Mouse (Mus musculus) embryonic facial prominence, embryonic 12.5 days (tissue): Measurements from ENCODE around the gene Lrrc3. TPM values are rescaled to one million over a fixed set of nuclear protein-coding genes. Genes with fewer than 3 reads are reported as not detected.

Experiments used
- ATAC-seq: fragments of 200-750 bp; cut with Nextera tagmentation; 2 replicates; pipeline ENCODE4 v1.8.0; 2017; ENCODE audit not compliant: insufficient number of reproducible peaks, insufficient read depth, low FRiP score, low TSS enrichment
- H3K27ac ChIP-seq: fragments of 300-500 bp; sonication (generic); 2 replicates; pipeline ENCODE4 v1.5.1; 2016; ENCODE audit warnings: mild to moderate bottlenecking
- H3K27me3 ChIP-seq: fragments of 300-500 bp; sonication (generic); 2 replicates; pipeline ENCODE4 v1.6.1; 2016; ENCODE audit warnings: mild to moderate bottlenecking, moderate library complexity
- H3K36me3 ChIP-seq: fragments of 300-500 bp; sonication (generic); 2 replicates; pipeline ENCODE4 v1.6.1; 2016; ENCODE audit warnings: mild to moderate bottlenecking
- H3K4me1 ChIP-seq: fragments of 300-500 bp; sonication (generic); 2 replicates; pipeline ENCODE4 v1.6.1; 2016
- H3K4me2 ChIP-seq: fragments of 300-500 bp; sonication (generic); replicated peaks from 2 replicates; pipeline ENCODE4 v1.6.1; 2016; ENCODE audit warnings: mild to moderate bottlenecking, moderate library complexity
- H3K4me3 ChIP-seq: fragments of 300-500 bp; sonication (generic); 2 replicates; pipeline ENCODE4 v1.5.1; 2016; ENCODE audit warnings: mild to moderate bottlenecking
- H3K9ac ChIP-seq: fragments of 300-500 bp; sonication (generic); 2 replicates; pipeline ENCODE4 v1.6.1; 2016; ENCODE audit warnings: mild to moderate bottlenecking, moderate library complexity
- H3K9me3 ChIP-seq: fragments of 300-500 bp; sonication (generic); 2 replicates; pipeline ENCODE4 v1.6.1; 2016; ENCODE audit warnings: mild to moderate bottlenecking, moderate library complexity
- WGBS: fragments of 180-500 bp; shearing (Covaris S2); methylation state at CpG from one replicate; pipeline ENCODE4 v1.1.7; 2016; 5-methylcytosine and 5-hydroxymethylcytosine counted together
- polyA plus RNA-seq: library from polyadenylated mRNA; unstranded; fragments of >200 nt; fragmentation: Nextera tagmentation; extraction: Ambion mirVana; gene quantifications from 2 replicates; pipeline ENCODE4 v1.2.1, GENCODE M21; 2016

Lrrc3 gene
- polyA plus RNA-seq, 1 experiment from 2014 or later = 4.4 TPM

DNA sequence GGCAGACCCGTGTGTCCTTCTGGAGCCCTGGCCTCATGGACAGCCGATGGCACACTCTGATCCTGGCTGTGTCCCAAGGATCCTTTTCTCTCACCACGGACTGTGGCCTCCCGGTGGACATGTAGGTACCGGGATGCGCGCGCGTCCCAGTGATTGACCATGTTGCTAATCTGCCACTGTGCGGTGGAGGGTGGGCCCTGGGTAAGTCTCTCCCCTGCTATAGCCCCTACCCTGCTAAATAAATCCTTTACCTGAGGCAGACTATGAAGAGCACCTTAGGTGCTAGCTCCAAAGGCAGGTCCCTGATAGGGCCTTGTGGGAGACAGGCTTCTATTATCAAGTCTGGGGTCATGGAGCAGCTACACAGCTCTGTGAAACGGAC lies 37.6 kb downstream of the Lrrc3 start:
- Histone ChIP-seq H3K9me3 (no peaks in the 10 kb centered on the region), H3K4me2 (peak overlapping the region; percentile 37), H3K9ac (no peak overlapping the region), H3K4me3 (peak overlapping the region; percentile 21; the same call in 1 of the 2 replicates), H3K27ac (no peak overlapping the region), H3K36me3 (no peaks in the 10 kb centered on the region), H3K4me1 (no peaks in the 10 kb centered on the region), H3K27me3 (no peaks in the 10 kb centered on the region)
- peak; percentile 42; the same call in 1 of the 2 replicates for ATAC-seq
- WGBS = 25% methylated on average over 11 of the region's 11 CpGs

DNA sequence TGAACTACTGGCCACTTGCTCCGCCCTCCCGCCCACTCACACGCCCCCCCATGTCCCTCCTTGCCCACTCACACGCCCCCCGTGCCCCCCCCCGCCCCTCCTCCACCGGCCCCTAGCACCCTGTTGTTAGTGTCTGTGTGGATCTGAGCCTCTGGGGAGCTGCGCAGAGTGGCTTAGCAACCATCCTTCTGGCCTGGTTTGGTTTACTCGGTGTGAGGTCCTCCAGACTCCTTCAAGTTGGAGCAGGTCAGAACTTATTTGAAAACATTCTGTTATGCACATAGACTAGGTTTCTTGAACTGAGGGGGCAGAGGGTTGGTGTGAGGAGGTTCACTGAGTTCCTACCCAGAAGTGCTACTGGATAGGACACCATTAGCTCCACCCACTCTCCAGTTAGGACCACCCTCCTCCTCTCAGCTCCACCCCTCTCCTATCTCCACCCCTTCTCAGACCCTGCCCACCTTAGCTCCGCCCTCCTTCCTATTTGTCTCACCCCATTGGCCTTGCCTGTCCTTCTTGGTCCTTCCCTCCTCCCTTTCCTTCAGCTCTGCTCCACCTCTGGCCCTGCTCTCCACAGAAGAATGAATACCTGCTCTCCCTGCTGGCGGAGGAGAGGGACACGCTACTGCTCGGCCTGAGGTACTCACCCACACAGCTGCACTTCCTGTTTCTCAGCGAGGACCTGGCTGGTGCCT lies 38.1 kb downstream of the Lrrc3 start:
- Histone ChIP-seq H3K9me3 (no peaks in the 10 kb centered on the region), H3K4me1 (no peaks in the 10 kb centered on the region), H3K4me2 (peak overlapping the region; percentile 37), H3K27ac (0 out of 2 replicates have a peak overlapping the region, but pooled peaks have one; percentile 3), H3K36me3 (no peaks in the 10 kb centered on the region), H3K4me3 (peak overlapping the region; percentile 21; the same call in 1 of the 2 replicates), H3K27me3 (no peaks in the 10 kb centered on the region), H3K9ac (no peak overlapping the region)
- 30% methylated on average over 14 of the region's 14 CpGs for WGBS
- ATAC-seq = peak; percentile 67

- no peaks in the 10 kb centered on the region for H3K36me3 ChIP-seq
- no peak within 1 kb of the TSS for H3K4me3 ChIP-seq
- no peaks in the 10 kb centered on the region for H3K9me3 ChIP-seq
- H3K4me2 ChIP-seq = no peak within 1 kb of the TSS
- no peaks in the 10 kb centered on the region for H3K27me3 ChIP-seq
- no peak within 1 kb of the TSS for H3K9ac ChIP-seq
- WGBS = 50% methylated on average over 7 of the region's 7 CpGs
- H3K27ac ChIP-seq = no peak within 1 kb of the TSS
- no peak for ATAC-seq
- no peaks in the 10 kb centered on the region for H3K4me1 ChIP-seq
These were observed 40.7 kb downstream of the Lrrc3 start, which contains the start of gene Gm3285 for GRCm38 (mm10) chr10:77861675-77862074. Gene Gm3285 (plus strand): TSS chr10:77861975.

DNA sequence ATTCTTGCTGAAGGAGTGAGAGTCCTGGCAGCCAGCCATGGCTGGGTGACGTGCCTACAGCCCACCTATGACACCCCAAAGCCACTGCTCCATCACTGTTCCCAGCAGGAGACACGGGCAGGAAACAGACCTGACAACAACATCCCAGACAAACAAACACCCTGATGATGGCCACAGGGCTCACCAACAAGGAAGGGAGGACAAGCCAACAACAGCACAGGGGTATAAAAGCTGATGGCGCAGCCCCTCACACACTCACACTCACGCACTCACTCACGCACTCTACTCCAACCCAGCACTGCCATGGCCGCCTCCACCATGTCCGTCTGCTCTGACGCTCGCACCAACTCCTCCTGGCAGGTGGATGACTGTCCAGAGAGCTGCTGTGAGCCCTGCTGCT lies 49.8 kb downstream of the Lrrc3 start, which contains the start of gene Gm10318:
Gene Gm10318 (plus strand): TSS at position 301 of the 400 bp plus-strand sequence.
- no peak within 1 kb of the TSS for H3K4me2 ChIP-seq
- no peak for ATAC-seq
- H3K27me3 ChIP-seq = peaks cover 3% of the 10 kb centered on the region; the same call in 1 of the 2 replicates
- no peak within 1 kb of the TSS for H3K9ac ChIP-seq
- H3K36me3 ChIP-seq = no peaks in the 10 kb centered on the region
- no peak within 1 kb of the TSS for H3K4me3 ChIP-seq
- no peaks in the 10 kb centered on the region for H3K9me3 ChIP-seq
- no peak within 1 kb of the TSS for H3K27ac ChIP-seq
- WGBS = 69% methylated on average over 9 of the region's 9 CpGs
- no peaks in the 10 kb centered on the region for H3K4me1 ChIP-seq

Other genes with a start within 250 kb of the Lrrc3 start
- 0.32 and 0.69 TPM in 2 replicates for gene Tspear, start 216.0 kb downstream of the Lrrc3 start, polyA plus RNA-seq
- gene Gm19402, start 211.8 kb downstream of the Lrrc3 start, polyA plus RNA-seq = not detected in 2 replicates
- not detected in 2 replicates for gene Gm9508, start 205.3 kb downstream of the Lrrc3 start, polyA plus RNA-seq
- not detected in 2 replicates for gene Gm10272, start 195.9 kb downstream of the Lrrc3 start, polyA plus RNA-seq
- not detected in 2 replicates for gene Gm10024, start 191.1 kb downstream of the Lrrc3 start, polyA plus RNA-seq
- gene Gm10142, start 186.7 kb downstream of the Lrrc3 start, polyA plus RNA-seq = not detected in 2 replicates
- not detected in 2 replicates for gene Krtap12-1, start 181.9 kb downstream of the Lrrc3 start, polyA plus RNA-seq
- not detected in 2 replicates for gene Gm10100, start 176.1 kb downstream of the Lrrc3 start, polyA plus RNA-seq
- gene Gm18596, start 159.9 kb downstream of the Lrrc3 start, polyA plus RNA-seq = not detected in 2 replicates
- not detected in 2 replicates for gene Gm9736, start 151.2 kb downstream of the Lrrc3 start, polyA plus RNA-seq
- gene Gm3233, start 142.9 kb downstream of the Lrrc3 start, polyA plus RNA-seq = not detected in 2 replicates
- not detected in 2 replicates for gene Gm3238, start 131.2 kb downstream of the Lrrc3 start, polyA plus RNA-seq
- not detected in 2 replicates for gene Gm7138, start 125.6 kb downstream of the Lrrc3 start, polyA plus RNA-seq
- gene Gm3250, start 120.0 kb downstream of the Lrrc3 start, polyA plus RNA-seq = not detected in 2 replicates
- gene Gm7137, start 114.3 kb downstream of the Lrrc3 start, polyA plus RNA-seq = not detected in 2 replicates
- not detected in 2 replicates for gene Gm9639, start 107.5 kb downstream of the Lrrc3 start, polyA plus RNA-seq
- gene Gm19668, start 103.4 kb downstream of the Lrrc3 start, polyA plus RNA-seq = not detected in 2 replicates
- gene Gm9507, start 90.7 kb downstream of the Lrrc3 start, polyA plus RNA-seq = not detected in 2 replicates
- gene Gm2696, start 87.9 kb downstream of the Lrrc3 start, polyA plus RNA-seq = not detected in 2 replicates
- gene Krtap10-4, start 75.4 kb downstream of the Lrrc3 start, polyA plus RNA-seq = not detected in 2 replicates
- gene Krtap10-10, start 66.6 kb downstream of the Lrrc3 start, polyA plus RNA-seq = not detected in 2 replicates
- gene Gm36176, start 55.7 kb downstream of the Lrrc3 start, polyA plus RNA-seq = not detected in 2 replicates
- not detected in 2 replicates for gene Gm10318, start 49.7 kb downstream of the Lrrc3 start, polyA plus RNA-seq
- gene Gm3285, start 40.6 kb downstream of the Lrrc3 start, polyA plus RNA-seq = not detected in 2 replicates
- 0.72 and 0.87 TPM in 2 replicates for gene Trpm2, start 68.0 kb upstream of the Lrrc3 start, polyA plus RNA-seq
- gene 1810043G02Rik, start 76.0 kb upstream of the Lrrc3 start, polyA plus RNA-seq = 32.9 and 35.1 TPM in 2 replicates
- 137 TPM in 2 replicates for gene Pfkl, start 107.5 kb upstream of the Lrrc3 start, polyA plus RNA-seq
- 0.19 and 0.41 TPM in 2 replicates for gene Dnmt3l, start 139.4 kb upstream of the Lrrc3 start, polyA plus RNA-seq
- gene Aire, start 141.1 kb upstream of the Lrrc3 start, polyA plus RNA-seq = 0.17 and 0.42 TPM in 2 replicates
- 2.5 and 2.6 TPM in 2 replicates for gene Icosl, start 166.8 kb upstream of the Lrrc3 start, polyA plus RNA-seq